Mouse (Mus musculus) midbrain, postnatal 0 days (tissue): ENCODE measurements around the gene Mmrn1. TPM values are rescaled to one million over a fixed set of nuclear protein-coding genes. Genes with fewer than 3 reads are reported as not detected.

Experiments
- ATAC-seq: fragments of 200-750 bp; cut with Nextera tagmentation; 2 replicates; pipeline ENCODE4 v1.8.0; 2017; ENCODE audit warnings: moderate number of reproducible peaks, mild to moderate bottlenecking, moderate TSS enrichment, moderate library complexity; ENCODE audit not compliant: low FRiP score
- DNase-seq: peaks from one replicate; pipeline ENCODE4 v3.0.0-alpha.2; 2015; ENCODE audit warnings: low spot score
- H3K27ac ChIP-seq: fragments of 300-500 bp; sonication (generic); 2 replicates; pipeline ENCODE4 v1.5.1; 2014; ENCODE audit warnings: low read depth, mild to moderate bottlenecking, low read length, mixed read lengths
- H3K27me3 ChIP-seq: fragments of 300-500 bp; sonication (generic); 2 replicates; pipeline ENCODE4 v1.6.1; 2014; ENCODE audit warnings: low read length, control low read depth, mixed read lengths; ENCODE audit not compliant: insufficient read depth
- H3K36me3 ChIP-seq: fragments of 300-500 bp; sonication (generic); 2 replicates; pipeline ENCODE4 v1.6.1; 2014; ENCODE audit warnings: low read length, control low read depth, mixed read lengths; ENCODE audit not compliant: insufficient read depth
- H3K4me1 ChIP-seq: fragments of 300-500 bp; sonication (generic); 2 replicates; pipeline ENCODE4 v1.6.1; 2014; ENCODE audit warnings: mild to moderate bottlenecking, control low read depth, antibody characterized with exemption, low read length, mixed read lengths; ENCODE audit not compliant: insufficient read depth
- H3K4me2 ChIP-seq: fragments of 300-500 bp; sonication (generic); 2 replicates; pipeline ENCODE4 v1.6.1; 2014; ENCODE audit warnings: low read depth, mild to moderate bottlenecking, low read length, mixed read lengths; ENCODE audit not compliant: poor library complexity, severe bottlenecking
- H3K4me3 ChIP-seq: fragments of 300-500 bp; sonication (generic); 2 replicates; pipeline ENCODE4 v1.5.1; 2014; ENCODE audit warnings: low read depth, mild to moderate bottlenecking, low read length, moderate library complexity
- H3K9ac ChIP-seq: fragments of 300-500 bp; sonication (generic); replicated peaks from 2 replicates; pipeline ENCODE4 v1.6.1; 2014; ENCODE audit warnings: mild to moderate bottlenecking, low read length, moderate library complexity, mixed read lengths; ENCODE audit not compliant: poor library complexity, severe bottlenecking
- H3K9me3 ChIP-seq: fragments of 300-500 bp; sonication (generic); 2 replicates; pipeline ENCODE4 v1.6.1; 2016; ENCODE audit warnings: low read length, control low read depth
- CTCF ChIP-seq: IDR thresholded peaks from 2 replicates; pipeline ENCODE4 v1.5.1; 2016; ENCODE audit warnings: antibody characterized with exemption, mild to moderate bottlenecking
- WGBS: fragments of 180-500 bp; shearing (Covaris S2); extraction: QIAGEN DNeasy Blood & Tissue Kit; methylation state at CpG from one replicate; pipeline ENCODE4 v1.1.7; 2014; 5-methylcytosine and 5-hydroxymethylcytosine counted together
- polyA plus RNA-seq: library from polyadenylated mRNA; unstranded; fragments of >200 nt; fragmentation: Nextera tagmentation; extraction: Ambion mirVana; gene quantifications from 2 replicates; pipeline ENCODE4 v1.2.1, GENCODE M21; 2015
- total RNA-seq: library from RNA; depleted of rRNA; stranded (reverse); fragments of >200 nt; gene quantifications from 2 replicates; pipeline ENCODE4 v1.2.3, GENCODE M21; 2014

Mmrn1 gene
- total and polyA plus RNA-seq, 2 experiments from 2014 or later = 1.0 to 1.5 TPM

DNA sequence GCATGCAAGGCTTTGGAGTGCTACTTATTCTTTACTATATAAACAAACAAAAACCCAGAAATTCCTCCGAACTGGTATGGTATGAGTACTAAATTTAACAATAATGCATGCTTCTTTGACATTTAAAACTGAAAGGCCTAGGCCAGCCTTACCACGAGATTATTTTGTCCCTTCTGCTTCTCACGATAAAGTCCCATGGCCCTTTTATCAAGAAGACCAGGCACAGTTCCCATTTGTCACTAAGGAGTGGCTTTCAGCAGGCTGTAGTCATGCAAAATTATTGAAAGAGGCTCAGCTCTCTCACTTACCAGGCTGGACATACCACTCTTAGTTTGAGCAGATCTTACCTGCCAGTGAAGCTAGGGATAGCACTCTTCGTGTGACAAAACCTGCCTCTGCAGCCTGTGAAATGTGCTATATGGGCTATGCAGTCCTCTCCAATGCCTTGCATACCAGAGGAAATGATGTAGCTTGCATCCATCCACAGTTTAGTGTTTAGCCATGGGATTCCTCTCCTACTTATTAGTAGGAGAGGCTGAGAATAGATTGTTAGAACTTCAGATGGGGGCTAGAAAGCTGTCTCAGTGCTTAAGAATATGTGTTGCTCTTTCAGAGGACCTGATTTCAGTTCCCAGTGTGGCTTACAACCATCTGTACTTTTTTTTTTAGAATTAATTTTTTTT, 10.8 kb downstream of the Mmrn1 start:
- Histone ChIP-seq H3K9me3 (no peaks in the 10 kb centered on the region), H3K27me3 (no peaks in the 10 kb centered on the region), H3K4me3 (no peak overlapping the region), H3K36me3 (no peaks in the 10 kb centered on the region), H3K27ac (no peak overlapping the region), H3K4me2 (no peak overlapping the region), H3K4me1 (no peaks in the 10 kb centered on the region), H3K9ac (no peak overlapping the region)
- 69% methylated on average over 4 of the region's 4 CpGs for WGBS
- ATAC-seq = no peak
- no peak for DNase-seq
- no peak for TF ChIP-seq CTCF

DNA sequence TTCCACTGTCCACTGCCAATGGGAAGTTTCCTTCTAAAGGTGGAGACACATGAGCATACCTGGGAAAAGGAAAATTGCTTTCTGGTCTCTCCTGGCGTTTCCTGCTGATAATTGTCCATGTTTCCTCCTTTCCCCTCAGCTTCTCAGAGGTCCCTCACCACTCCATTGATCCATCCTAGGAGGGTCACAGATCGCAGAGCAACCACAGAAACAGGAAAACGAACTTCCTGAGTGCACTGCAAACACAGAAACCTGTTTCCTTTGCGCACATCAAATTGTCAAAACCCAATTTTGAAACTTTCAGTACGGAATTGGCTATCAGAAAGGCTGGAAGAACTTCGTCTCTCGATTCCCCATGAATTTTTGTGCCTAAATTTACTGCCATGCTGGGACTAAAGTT, 19.4 kb downstream of the Mmrn1 start:
- Histone ChIP-seq H3K4me1 (no peaks in the 10 kb centered on the region), H3K9me3 (no peaks in the 10 kb centered on the region), H3K36me3 (no peaks in the 10 kb centered on the region), H3K9ac (no peak overlapping the region), H3K4me2 (no peak overlapping the region), H3K4me3 (no peak overlapping the region), H3K27ac (no peak overlapping the region), H3K27me3 (no peaks in the 10 kb centered on the region)
- TF ChIP-seq CTCF = no peak
- ATAC-seq (no peak), DNase-seq (no peak)
- 81% methylated on average over 7 of the region's 7 CpGs for WGBS

- no peak for DNase-seq
- no peaks in the 10 kb centered on the region for H3K4me1 ChIP-seq
- no peak overlapping the region for H3K4me3 ChIP-seq
- H3K36me3 ChIP-seq = no peaks in the 10 kb centered on the region
- no peak overlapping the region for H3K4me2 ChIP-seq
- ATAC-seq = no peak
- no peak overlapping the region for H3K27ac ChIP-seq
- H3K27me3 ChIP-seq = no peaks in the 10 kb centered on the region
- no peak for TF ChIP-seq CTCF
- H3K9ac ChIP-seq = no peak overlapping the region
- no peaks in the 10 kb centered on the region for H3K9me3 ChIP-seq
- 79% methylated on average over 9 of the region's 9 CpGs for WGBS
These were observed 19.8 kb downstream of the Mmrn1 start for GRCm38 (mm10) chr6:60944621-60945020.

GRCm38 (mm10) chr6:60950415-60950814, 25.6 kb downstream of the Mmrn1 start:
- no peaks in the 10 kb centered on the region for H3K4me1 ChIP-seq
- DNase-seq (peak; percentile 40), ATAC-seq (no peak)
- no peak overlapping the region for H3K4me2 ChIP-seq
- 61% methylated on average over 3 of the region's 3 CpGs for WGBS
- no peaks in the 10 kb centered on the region for H3K9me3 ChIP-seq
- H3K27me3 ChIP-seq = no peaks in the 10 kb centered on the region
- TF ChIP-seq CTCF = peak; percentile 76
- no peaks in the 10 kb centered on the region for H3K36me3 ChIP-seq
- no peak overlapping the region for H3K4me3 ChIP-seq
- no peak overlapping the region for H3K9ac ChIP-seq
- no peak overlapping the region for H3K27ac ChIP-seq

DNA sequence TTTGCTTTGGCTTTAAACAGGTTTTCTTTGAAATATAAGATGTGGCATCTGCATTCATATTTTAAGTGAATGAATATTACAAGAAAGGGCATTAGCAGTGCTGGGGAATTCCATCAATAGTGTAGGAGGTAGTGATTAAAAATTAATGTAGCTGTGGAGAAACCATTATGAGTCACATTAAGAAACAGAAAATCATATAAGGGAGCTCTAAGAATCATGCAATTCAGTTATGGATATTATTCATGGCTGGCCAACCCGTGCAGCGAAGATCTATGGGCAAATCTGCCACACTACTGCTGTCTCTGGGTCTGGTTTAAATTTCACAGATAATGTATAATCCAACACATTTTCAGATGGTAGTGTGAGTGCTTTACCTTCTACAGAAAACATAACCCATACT, 36.5 kb downstream of the Mmrn1 start:
- no peak overlapping the region for H3K9ac ChIP-seq
- no peak for ATAC-seq
- H3K4me3 ChIP-seq = no peak overlapping the region
- no peak overlapping the region for H3K4me2 ChIP-seq
- H3K27me3 ChIP-seq = no peaks in the 10 kb centered on the region
- TF ChIP-seq CTCF = no peak
- H3K4me1 ChIP-seq = no peaks in the 10 kb centered on the region
- H3K36me3 ChIP-seq = no peaks in the 10 kb centered on the region
- no peak overlapping the region for H3K27ac ChIP-seq
- no peak for DNase-seq
- no peaks in the 10 kb centered on the region for H3K9me3 ChIP-seq
- 51% methylated on average over 2 of the region's 2 CpGs for WGBS

GRCm38 (mm10) chr6:60961838-60962237, 37.1 kb downstream of the Mmrn1 start:
- no peaks in the 10 kb centered on the region for H3K9me3 ChIP-seq
- H3K27me3 ChIP-seq = no peaks in the 10 kb centered on the region
- H3K9ac ChIP-seq = no peak overlapping the region
- 27% methylated on average over 2 of the region's 2 CpGs for WGBS
- TF ChIP-seq CTCF = no peak
- H3K27ac ChIP-seq = no peak overlapping the region
- no peak overlapping the region for H3K4me3 ChIP-seq
- DNase-seq = no peak
- no peaks in the 10 kb centered on the region for H3K36me3 ChIP-seq
- no peak overlapping the region for H3K4me2 ChIP-seq
- H3K4me1 ChIP-seq = no peaks in the 10 kb centered on the region
- ATAC-seq = no peak
